ENCODE assay signal across 8 mouse cellular contexts in genomic region chr12:84285593-84285968, GRCm38 (mm10). TPM values are rescaled to one million over a fixed set of nuclear protein-coding genes. Genes with fewer than 3 reads are reported as not detected.
DNase-seq lines count a peak whose midpoint lies in the region; ATAC-seq and TF ChIP-seq lines count a peak whose summit lies in the region.

No protein-coding gene starts in this region.

- DNase-seq in kidney, adult 18-20 months = no peak
- DNase-seq in embryonic facial prominence, embryonic 11.5 days (ENCODE audit: low spot score) = peak; percentile 8
- no peak for DNase-seq in hindbrain, postnatal 0 days (ENCODE audit: low spot score)
- no peak for DNase-seq in right cerebral cortex, adult 2 months (ENCODE audit: low spot score in 2 of 2)
- no peak for DNase-seq in cerebellum, postnatal 14 days
- DNase-seq in lung, postnatal 4 days = no peak

- no peaks in the 10 kb centered on the region for H3K27me3 ChIP-seq in kidney, embryonic 15.5 days
- no peaks in the 10 kb centered on the region for H3K27me3 ChIP-seq in embryonic facial prominence, embryonic 11.5 days (ENCODE audit: control insufficient read depth, insufficient read depth, low read length)
- H3K27me3 ChIP-seq in hindbrain, postnatal 0 days (ENCODE audit: insufficient read depth, low read length) = no peaks in the 10 kb centered on the region
- no peaks in the 10 kb centered on the region for H3K27me3 ChIP-seq in midbrain, embryonic 15.5 days (replicated peaks)

- peak overlapping the region; percentile 51 for H3K4me3 ChIP-seq in kidney, embryonic 15.5 days (replicated peaks)
- H3K4me3 ChIP-seq in embryonic facial prominence, embryonic 11.5 days (ENCODE audit: low read depth, low read length) = peak overlapping the region; percentile 41
- peak overlapping the region; percentile 49 for H3K4me3 ChIP-seq in hindbrain, postnatal 0 days (ENCODE audit: low read length)
- H3K4me3 ChIP-seq in midbrain, embryonic 15.5 days = peak overlapping the region; percentile 60

- TF ChIP-seq CTCF in hindbrain, postnatal 0 days (IDR thresholded peaks at IDR 0.05; ENCODE audit: low read depth) = no peak

- ATAC-seq in kidney, embryonic 15.5 days (replicated peaks; ENCODE audit: low FRiP score) = 0 out of 2 replicates have a peak, but pooled peaks have one; percentile 9
- peak; percentile 14; the same call in 1 of the 2 replicates for ATAC-seq in embryonic facial prominence, embryonic 11.5 days (replicated peaks; ENCODE audit: insufficient number of reproducible peaks, low FRiP score, low TSS enrichment, low read depth)
- ATAC-seq in hindbrain, postnatal 0 days = peak; percentile 11; the same call in 1 of the 2 replicates
- peak; percentile 35; the same call in 1 of the 2 replicates for ATAC-seq in midbrain, embryonic 15.5 days (replicated peaks)

- no peaks in the 10 kb centered on the region for H3K36me3 ChIP-seq in kidney, embryonic 15.5 days
- no peaks in the 10 kb centered on the region for H3K36me3 ChIP-seq in embryonic facial prominence, embryonic 11.5 days (replicated peaks; ENCODE audit: control insufficient read depth, insufficient read depth, low read depth, low read length)
- H3K36me3 ChIP-seq in hindbrain, postnatal 0 days (ENCODE audit: insufficient read depth, low read length) = no peaks in the 10 kb centered on the region
- H3K36me3 ChIP-seq in midbrain, embryonic 15.5 days (replicated peaks) = no peaks in the 10 kb centered on the region

- H3K4me1 ChIP-seq in kidney, embryonic 15.5 days = peaks cover 17% of the 10 kb centered on the region
- H3K4me1 ChIP-seq in embryonic facial prominence, embryonic 11.5 days (ENCODE audit: control insufficient read depth, insufficient read depth, low read length) = no peaks in the 10 kb centered on the region
- no peaks in the 10 kb centered on the region for H3K4me1 ChIP-seq in hindbrain, postnatal 0 days (ENCODE audit: insufficient read depth, low read length)
- H3K4me1 ChIP-seq in midbrain, embryonic 15.5 days = peaks cover 12% of the 10 kb centered on the region

- H3K9ac ChIP-seq in kidney, embryonic 15.5 days = peak overlapping the region; percentile 33
- H3K9ac ChIP-seq in embryonic facial prominence, embryonic 11.5 days (replicated peaks; ENCODE audit: low read length) = peak overlapping the region; percentile 51
- H3K9ac ChIP-seq in hindbrain, postnatal 0 days (replicated peaks; ENCODE audit: low read length) = peak overlapping the region; percentile 60
- H3K9ac ChIP-seq in midbrain, embryonic 15.5 days = peak overlapping the region; percentile 62

- H3K9me3 ChIP-seq in kidney, embryonic 15.5 days (replicated peaks) = no peaks in the 10 kb centered on the region
- H3K9me3 ChIP-seq in embryonic facial prominence, embryonic 11.5 days (replicated peaks; ENCODE audit: control insufficient read depth, low read length) = no peaks in the 10 kb centered on the region
- H3K9me3 ChIP-seq in hindbrain, postnatal 0 days (ENCODE audit: low read length) = no peaks in the 10 kb centered on the region
- H3K9me3 ChIP-seq in midbrain, embryonic 15.5 days = no peaks in the 10 kb centered on the region

- peak overlapping the region; percentile 54 for H3K27ac ChIP-seq in kidney, embryonic 15.5 days
- no peak overlapping the region for H3K27ac ChIP-seq in embryonic facial prominence, embryonic 11.5 days (replicated peaks; ENCODE audit: low read depth, low read length)
- peak overlapping the region; percentile 56 for H3K27ac ChIP-seq in hindbrain, postnatal 0 days
- peak overlapping the region; percentile 70 for H3K27ac ChIP-seq in midbrain, embryonic 15.5 days

- peak overlapping the region; percentile 72 for H3K4me2 ChIP-seq in kidney, embryonic 15.5 days
- H3K4me2 ChIP-seq in embryonic facial prominence, embryonic 11.5 days (ENCODE audit: low read depth, low read length) = peak overlapping the region; percentile 67
- peak overlapping the region; percentile 61 for H3K4me2 ChIP-seq in hindbrain, postnatal 0 days (ENCODE audit: low read depth, low read length)
- H3K4me2 ChIP-seq in midbrain, embryonic 15.5 days = peak overlapping the region; percentile 75

- 30% methylated on average over 8 of the region's 8 CpGs for WGBS in kidney, embryonic 15.5 days
- 40% methylated on average over 8 of the region's 8 CpGs for WGBS in embryonic facial prominence, embryonic 11.5 days
- 30% methylated on average over 8 of the region's 8 CpGs for WGBS in hindbrain, postnatal 0 days
- WGBS in midbrain, embryonic 15.5 days = 31% methylated on average over 8 of the region's 8 CpGs

RNA-seq across cellular contexts. Expression of gene Ptgr2, which starts 0.5 kb away (rescaled TPM):
- polyA plus RNA-seq in kidney, embryonic 15.5 days (2015; fragmentation: Nextera tagmentation; extraction: Ambion mirVana) = 25.4 and 26.7 TPM in 2 replicates
- 12.9 and 14.7 TPM in 2 replicates for polyA plus RNA-seq in embryonic facial prominence, embryonic 11.5 days (2014; fragmentation: Nextera tagmentation; extraction: Ambion mirVana)
- total RNA-seq in hindbrain, postnatal 0 days (2014; rRNA removed) = 10.2 and 13.4 TPM in 2 replicates
- 20.3 and 22.7 TPM in 2 replicates for polyA plus RNA-seq in hindbrain, postnatal 0 days (2015; fragmentation: Nextera tagmentation; extraction: Ambion mirVana)
- polyA plus RNA-seq in midbrain, embryonic 15.5 days (2015; fragmentation: Nextera tagmentation; extraction: Ambion mirVana) = 15.8 and 16.6 TPM in 2 replicates

RNA-seq across cellular contexts. Expression of gene Zfp410, which starts 31.1 kb away (rescaled TPM):
- polyA plus RNA-seq in kidney, embryonic 15.5 days (2015; fragmentation: Nextera tagmentation; extraction: Ambion mirVana) = 77.8 and 79.4 TPM in 2 replicates
- 111 and 114 TPM in 2 replicates for polyA plus RNA-seq in embryonic facial prominence, embryonic 11.5 days (2014; fragmentation: Nextera tagmentation; extraction: Ambion mirVana)
- total RNA-seq in hindbrain, postnatal 0 days (2014; rRNA removed) = 30.9 and 55.9 TPM in 2 replicates
- 50.0 and 53.8 TPM in 2 replicates for polyA plus RNA-seq in hindbrain, postnatal 0 days (2015; fragmentation: Nextera tagmentation; extraction: Ambion mirVana)
- polyA plus RNA-seq in midbrain, embryonic 15.5 days (2015; fragmentation: Nextera tagmentation; extraction: Ambion mirVana) = 72.6 and 78.3 TPM in 2 replicates
